Mouse (Mus musculus) stomach, embryonic 16.5 days (tissue): ENCODE data around the gene Lrrc42. TPM values are rescaled to one million over a fixed set of nuclear protein-coding genes. Genes with fewer than 3 reads are reported as not detected.

Experiments
- ATAC-seq: fragments of 200-750 bp; cut with Nextera tagmentation; 2 replicates; pipeline ENCODE4 v1.8.0; 2017; ENCODE audit warnings: moderate number of reproducible peaks, moderate TSS enrichment; ENCODE audit not compliant: insufficient read depth, low FRiP score
- H3K27ac ChIP-seq: fragments of 300-500 bp; sonication (generic); 2 replicates; pipeline ENCODE4 v1.5.1; 2014; ENCODE audit warnings: low read length
- H3K27me3 ChIP-seq: fragments of 300-500 bp; sonication (generic); 2 replicates; pipeline ENCODE4 v1.6.1; 2014; ENCODE audit warnings: low read length, control low read depth, mixed read lengths; ENCODE audit not compliant: control insufficient read depth, insufficient read depth
- H3K36me3 ChIP-seq: fragments of 300-500 bp; sonication (generic); 2 replicates; pipeline ENCODE4 v1.6.1; 2014; ENCODE audit warnings: low read length; ENCODE audit not compliant: control insufficient read depth, insufficient read depth
- H3K4me1 ChIP-seq: fragments of 300-500 bp; sonication (generic); 2 replicates; pipeline ENCODE4 v1.6.1; 2014; ENCODE audit warnings: low read length, control low read depth, mixed read lengths; ENCODE audit not compliant: control insufficient read depth, insufficient read depth
- H3K4me2 ChIP-seq: fragments of 300-500 bp; sonication (generic); 2 replicates; pipeline ENCODE4 v1.6.1; 2014; ENCODE audit warnings: low read depth, low read length, mixed read lengths
- H3K4me3 ChIP-seq: fragments of 300-500 bp; sonication (generic); replicated peaks from 2 replicates; pipeline ENCODE4 v1.5.1; 2014; ENCODE audit warnings: mild to moderate bottlenecking, low read length
- H3K9ac ChIP-seq: fragments of 300-500 bp; sonication (generic); 2 replicates; pipeline ENCODE4 v1.6.1; 2014; ENCODE audit warnings: low read length
- H3K9me3 ChIP-seq: fragments of 300-500 bp; sonication (generic); replicated peaks from 2 replicates; pipeline ENCODE4 v1.6.1; 2016; ENCODE audit warnings: low read length, control low read depth; ENCODE audit not compliant: control insufficient read depth
- WGBS: fragments of 180-500 bp; shearing (Covaris S2); extraction: QIAGEN DNeasy Blood & Tissue Kit; methylation state at CpG from one replicate; pipeline ENCODE4 v1.1.7; 2014; 5-methylcytosine and 5-hydroxymethylcytosine counted together
- polyA plus RNA-seq: library from polyadenylated mRNA; unstranded; fragments of >200 nt; fragmentation: Nextera tagmentation; extraction: Ambion mirVana; gene quantifications from 2 replicates; pipeline ENCODE4 v1.2.1, GENCODE M21; 2015

Lrrc42 gene
- polyA plus RNA-seq, 1 experiment from 2014 or later = 52.7 TPM

- H3K9me3 ChIP-seq = no peaks in the 10 kb centered on the region
- no peaks in the 10 kb centered on the region for H3K36me3 ChIP-seq
- no peak overlapping the region for H3K9ac ChIP-seq
- 74% methylated on average over 4 of the region's 4 CpGs for WGBS
- H3K4me1 ChIP-seq = no peaks in the 10 kb centered on the region
- no peak for ATAC-seq
- no peaks in the 10 kb centered on the region for H3K27me3 ChIP-seq
- no peak overlapping the region for H3K4me2 ChIP-seq
- H3K4me3 ChIP-seq = no peak overlapping the region
- peak overlapping the region; percentile 77; the same call in 1 of the 2 replicates for H3K27ac ChIP-seq
Measured at GRCm38 (mm10) chr4:107211465-107211864, 41.9 kb downstream of the Lrrc42 start.

GRCm38 (mm10) chr4:107210483-107211097 is 42.7 kb downstream of the Lrrc42 start:
- H3K4me1 ChIP-seq = no peaks in the 10 kb centered on the region
- peak; percentile 80 for ATAC-seq
- H3K9me3 ChIP-seq = no peaks in the 10 kb centered on the region
- H3K27me3 ChIP-seq = no peaks in the 10 kb centered on the region
- H3K27ac ChIP-seq = peak overlapping the region; percentile 77
- no peak overlapping the region for H3K4me3 ChIP-seq
- H3K4me2 ChIP-seq = no peak overlapping the region
- 47% methylated on average over 5 of the region's 5 CpGs for WGBS
- no peak overlapping the region for H3K9ac ChIP-seq
- 0 out of 2 replicates have a peak, but pooled peaks cover 2% of the 10 kb centered on the region for H3K36me3 ChIP-seq

- ATAC-seq = no peak
- H3K4me2 ChIP-seq = no peak within 1 kb of the TSS
- no peaks in the 10 kb centered on the region for H3K27me3 ChIP-seq
- H3K27ac ChIP-seq = peak within 1 kb of the TSS; percentile 46
- no peaks in the 10 kb centered on the region for H3K4me1 ChIP-seq
- H3K9me3 ChIP-seq = no peaks in the 10 kb centered on the region
- WGBS = 83% methylated on average over 3 of the region's 3 CpGs
- no peak within 1 kb of the TSS for H3K9ac ChIP-seq
- H3K4me3 ChIP-seq = no peak within 1 kb of the TSS
- H3K36me3 ChIP-seq = 0 out of 2 replicates have a peak, but pooled peaks cover 2% of the 10 kb centered on the region
Measured at GRCm38 (mm10) chr4:107208880-107209279, 44.5 kb downstream of the Lrrc42 start, which contains the start of gene Ldlrad1. Gene Ldlrad1, plus strand, starts transcription at chr4:107209180.

- H3K9me3 ChIP-seq = no peaks in the 10 kb centered on the region
- no peak overlapping the region for H3K4me2 ChIP-seq
- 94% methylated on average over 2 of the region's 2 CpGs for WGBS
- no peak for ATAC-seq
- H3K27ac ChIP-seq = no peak overlapping the region
- H3K9ac ChIP-seq = no peak overlapping the region
- no peaks in the 10 kb centered on the region for H3K27me3 ChIP-seq
- H3K4me3 ChIP-seq = no peak overlapping the region
- no peaks in the 10 kb centered on the region for H3K4me1 ChIP-seq
- H3K36me3 ChIP-seq = 0 out of 2 replicates have a peak, but pooled peaks cover 9% of the 10 kb centered on the region
Measured at GRCm38 (mm10) chr4:107207016-107207415, 46.3 kb downstream of the Lrrc42 start.

- Histone ChIP-seq H3K4me2 (no peak overlapping the region), H3K27me3 (no peaks in the 10 kb centered on the region), H3K9me3 (no peaks in the 10 kb centered on the region), H3K36me3 (peaks cover 28% of the 10 kb centered on the region), H3K27ac (no peak overlapping the region), H3K9ac (no peak overlapping the region), H3K4me1 (no peaks in the 10 kb centered on the region), H3K4me3 (no peak overlapping the region)
- WGBS = 80% methylated on average over 7 of the region's 7 CpGs
- no peak for ATAC-seq
Measured at GRCm38 (mm10) chr4:107203001-107203400, 50.3 kb downstream of the Lrrc42 start.

GRCm38 (mm10) chr4:107201779-107202178 is 51.6 kb downstream of the Lrrc42 start:
- Histone ChIP-seq H3K9ac (no peak overlapping the region), H3K36me3 (peaks cover 28% of the 10 kb centered on the region), H3K27me3 (no peaks in the 10 kb centered on the region), H3K9me3 (no peaks in the 10 kb centered on the region), H3K4me1 (no peaks in the 10 kb centered on the region), H3K27ac (no peak overlapping the region), H3K4me2 (no peak overlapping the region), H3K4me3 (no peak overlapping the region)
- no peak for ATAC-seq
- WGBS = 91% methylated on average over 3 of the region's 3 CpGs

GRCm38 (mm10) chr4:107198072-107198471 is 55.3 kb downstream of the Lrrc42 start:
- Histone ChIP-seq H3K4me2 (no peak overlapping the region), H3K27ac (no peak overlapping the region), H3K36me3 (peaks cover 25% of the 10 kb centered on the region), H3K4me1 (no peaks in the 10 kb centered on the region), H3K4me3 (no peak overlapping the region), H3K9me3 (no peaks in the 10 kb centered on the region), H3K9ac (no peak overlapping the region), H3K27me3 (no peaks in the 10 kb centered on the region)
- ATAC-seq = no peak
- 89% methylated on average over 5 of the region's 5 CpGs for WGBS

- ATAC-seq = no peak
- Histone ChIP-seq H3K27me3 (no peaks in the 10 kb centered on the region), H3K9me3 (no peaks in the 10 kb centered on the region), H3K4me1 (no peaks in the 10 kb centered on the region), H3K9ac (no peak overlapping the region), H3K27ac (no peak overlapping the region), H3K4me3 (no peak overlapping the region), H3K36me3 (peaks cover 15% of the 10 kb centered on the region), H3K4me2 (no peak overlapping the region)
- WGBS = 91% methylated on average over 2 of the region's 2 CpGs
Measured at GRCm38 (mm10) chr4:107196454-107196853, 56.9 kb downstream of the Lrrc42 start.

- 95% methylated on average over 3 of the region's 3 CpGs for WGBS
- Histone ChIP-seq H3K36me3 (peaks cover 5% of the 10 kb centered on the region; the same call in 1 of the 2 replicates), H3K4me3 (no peak overlapping the region), H3K27me3 (no peaks in the 10 kb centered on the region), H3K4me2 (no peak overlapping the region), H3K9ac (no peak overlapping the region), H3K27ac (no peak overlapping the region), H3K4me1 (no peaks in the 10 kb centered on the region), H3K9me3 (no peaks in the 10 kb centered on the region)
- ATAC-seq = no peak
Measured at GRCm38 (mm10) chr4:107193841-107194240, 59.5 kb downstream of the Lrrc42 start.
